Comparison of ENCODE assay signal across 9 mouse cellular contexts in genomic region chr11:73084303-73084702, GRCm38 (mm10). TPM values are rescaled to one million over a fixed set of nuclear protein-coding genes. Genes with fewer than 3 reads are reported as not detected.
DNase-seq lines count a peak whose midpoint lies in the region; ATAC-seq and TF ChIP-seq lines count a peak whose summit lies in the region.
"Had no signal": no experiment of that assay in that cellular context is flagged by ENCODE, and none has a peak within 500 bp of the region (broad histone marks: within the 10 kb centered on the region; RNA-seq: fewer than 3 reads in every experiment).

No protein-coding gene starts in this region.

- H3K36me3 ChIP-seq in heart, postnatal 0 days (replicated peaks; ENCODE audit: control insufficient read depth, insufficient read depth, low read length): peaks cover 40% of the 10 kb centered on the region
- peaks cover 30% of the 10 kb centered on the region for H3K36me3 ChIP-seq in limb, embryonic 12.5 days

- WGBS in heart, postnatal 0 days: 72% methylated on average over 6 of the region's 6 CpGs
- 18% methylated on average over 6 of the region's 6 CpGs for WGBS in limb, embryonic 12.5 days

- TF ChIP-seq EP300 in heart, postnatal 0 days (IDR thresholded peaks at IDR 0.05; ENCODE audit: low read depth): no peak

- TF ChIP-seq CTCF in heart, postnatal 0 days (IDR thresholded peaks at IDR 0.05; ENCODE audit: low read depth): no peak

- no peak overlapping the region for H3K4me3 ChIP-seq in heart, postnatal 0 days (ENCODE audit: low read depth, low read length)
- no peak overlapping the region for H3K4me3 ChIP-seq in limb, embryonic 12.5 days (replicated peaks)

- no peak overlapping the region for H3K4me2 ChIP-seq in heart, postnatal 0 days (ENCODE audit: low read depth, low read length)
- H3K4me2 ChIP-seq in limb, embryonic 12.5 days: no peak overlapping the region
- H3K4me2 ChIP-seq: lung, embryonic 14.5 days had no signal

- DNase-seq in heart, postnatal 0 days (ENCODE audit: low spot score): no peak
- no peak for DNase-seq in heart, postnatal 25 days (ENCODE audit: low spot score)
- peak; percentile 71 for DNase-seq in 3T3-L1 (ENCODE audit: low read depth, low spot score)
- peak; percentile 59 for DNase-seq in T-cell, adult 2 months (ENCODE audit: low spot score)
- DNase-seq in frontal cortex, postnatal 36 days (ENCODE audit: low spot score in 2 of 2): no peak
- DNase-seq in retina, postnatal 1 day: no peak
- DNase-seq in urinary bladder, postnatal 10 days (ENCODE audit: low spot score): no peak

- H3K4me1 ChIP-seq in heart, postnatal 0 days (ENCODE audit: control insufficient read depth, insufficient read depth): peaks cover 18% of the 10 kb centered on the region
- H3K4me1 ChIP-seq in limb, embryonic 12.5 days (replicated peaks): peaks cover 21% of the 10 kb centered on the region

- no peaks in the 10 kb centered on the region for H3K27me3 ChIP-seq in heart, postnatal 0 days (ENCODE audit: control insufficient read depth, insufficient read depth, low read length)
- H3K27me3 ChIP-seq in limb, embryonic 12.5 days: no peaks in the 10 kb centered on the region

- H3K9ac ChIP-seq in heart, postnatal 0 days (replicated peaks; ENCODE audit: low read depth, low read length): no peak overlapping the region
- H3K9ac ChIP-seq in limb, embryonic 12.5 days (replicated peaks): no peak overlapping the region
- H3K9ac ChIP-seq: lung, embryonic 14.5 days had no signal

- no peaks in the 10 kb centered on the region for H3K9me3 ChIP-seq in heart, postnatal 0 days (replicated peaks; ENCODE audit: control insufficient read depth, low read length)
- no peaks in the 10 kb centered on the region for H3K9me3 ChIP-seq in limb, embryonic 12.5 days

- intact Hi-C loops in heart, postnatal 25 days (cut with DNase I): no loop called here

- H3K27ac ChIP-seq in heart, postnatal 0 days (ENCODE audit: low read depth): 0 out of 2 replicates have a peak overlapping the region, but pooled peaks have one; percentile 34
- peak overlapping the region; percentile 68 for H3K27ac ChIP-seq in limb, embryonic 12.5 days

- no peak for ATAC-seq in heart, postnatal 0 days (ENCODE audit: insufficient read depth, low read depth)
- ATAC-seq in limb, embryonic 12.5 days (ENCODE audit: insufficient number of reproducible peaks, insufficient read depth, low FRiP score, low TSS enrichment, low read depth): 0 out of 2 replicates have a peak, but pooled peaks have one; percentile 44

RNA-seq across cellular contexts. Expression of gene Itgae, which starts 6.1 kb away (rescaled TPM):
- 0.58 TPM in 1 of 2 replicates, not detected in the other for total RNA-seq in heart, postnatal 0 days (2014; rRNA removed; ENCODE audit: low replicate concordance)
- polyA plus RNA-seq in heart, postnatal 0 days (2015; fragmentation: Nextera tagmentation; extraction: Ambion mirVana): 0.04 and 0.12 TPM in 2 replicates
- under 1 TPM; 0.08 to 0.16 TPM for total RNA-seq in heart, postnatal 25 days (2021)
- 0.64 and 0.65 TPM in 2 replicates for polyA plus RNA-seq in limb, embryonic 12.5 days (2016; fragmentation: Nextera tagmentation; extraction: Ambion mirVana)

RNA-seq across cellular contexts. Expression of gene Ncbp3, which starts 36.7 kb away (rescaled TPM):
- 7.1 and 8.9 TPM in 2 replicates for total RNA-seq in heart, postnatal 0 days (2014; rRNA removed; ENCODE audit: low replicate concordance)
- 6.6 and 7.0 TPM in 2 replicates for polyA plus RNA-seq in heart, postnatal 0 days (2015; fragmentation: Nextera tagmentation; extraction: Ambion mirVana)
- total RNA-seq in heart, postnatal 25 days (2021): 1 to 10 TPM; 5.6 to 6.2 TPM
- 15.1 and 16.3 TPM in 2 replicates for polyA plus RNA-seq in limb, embryonic 12.5 days (2016; fragmentation: Nextera tagmentation; extraction: Ambion mirVana)

RNA-seq across cellular contexts. Expression of gene Haspin, which starts 53.8 kb away (rescaled TPM):
- 2.4 and 6.0 TPM in 2 replicates for total RNA-seq in heart, postnatal 0 days (2014; rRNA removed; ENCODE audit: low replicate concordance)
- polyA plus RNA-seq in heart, postnatal 0 days (2015; fragmentation: Nextera tagmentation; extraction: Ambion mirVana): 3.0 and 4.0 TPM in 2 replicates
- under 1 TPM; 0.17 to 0.34 TPM for total RNA-seq in heart, postnatal 25 days (2021)
- polyA plus RNA-seq in limb, embryonic 12.5 days (2016; fragmentation: Nextera tagmentation; extraction: Ambion mirVana): 19.7 and 21.6 TPM in 2 replicates

Comparison
In these comparisons a context has a peak if more than half of its experiments do, and no peak if none do; other contexts are left out.
1. DNase-seq: peak in 3T3-L1 (single experiment) and T-cell, adult 2 months (single experiment); none in heart, postnatal 0 days (single experiment), heart, postnatal 25 days (single experiment), frontal cortex, postnatal 36 days (0 of 2), retina, postnatal 1 day (single experiment) and urinary bladder, postnatal 10 days (single experiment).